Mouse (Mus musculus): ENCODE measurements around the gene Foxg1. TPM values are rescaled to one million over a fixed set of nuclear protein-coding genes. Genes with fewer than 3 reads are reported as not detected.

Gene Foxg1
- polyA plus RNA-seq, 1 experiment: not detected

GRCm38 (mm10) chr12:49401119-49401795 is 18.8 kb downstream of the Foxg1 start:
- no peak for DNase-seq (ENCODE audit: low read depth in 1 of 2, low spot score in 2 of 2)
- no peaks in the 10 kb centered on the region for H3K4me1 ChIP-seq (ENCODE audit: control insufficient read depth, insufficient read depth, insufficient read length)
- 3% methylated on average over 67 of the region's 68 CpGs for WGBS
- H3K27ac ChIP-seq (ENCODE audit: insufficient read depth, low read length): no peak overlapping the region
- H3K4me3 ChIP-seq (ENCODE audit: extremely low read depth, insufficient read depth, insufficient read length): no peak overlapping the region
- TF ChIP-seq POLR2A (IDR thresholded peaks at IDR 0.05; ENCODE audit: low read depth, low read length) (no peak), CTCF (IDR thresholded peaks at IDR 0.05; ENCODE audit: extremely low read depth, insufficient read depth, insufficient read length, insufficient replicate concordance) (no peak)
- H3K36me3 ChIP-seq (ENCODE audit: control insufficient read depth, insufficient read depth, low read length): no peaks in the 10 kb centered on the region
- peaks cover 1% of the 10 kb centered on the region; the same call in 1 of the 2 replicates for H3K27me3 ChIP-seq (ENCODE audit: control insufficient read depth, insufficient read depth, low read length)

- TF ChIP-seq CTCF (IDR thresholded peaks at IDR 0.05; ENCODE audit: extremely low read depth, insufficient read depth, insufficient read length, insufficient replicate concordance) (no peak), POLR2A (IDR thresholded peaks at IDR 0.05; ENCODE audit: low read depth, low read length) (no peak)
- Histone ChIP-seq H3K4me1 (ENCODE audit: control insufficient read depth, insufficient read depth, insufficient read length) (no peaks in the 10 kb centered on the region), H3K4me3 (ENCODE audit: extremely low read depth, insufficient read depth, insufficient read length) (no peak overlapping the region), H3K36me3 (ENCODE audit: control insufficient read depth, insufficient read depth, low read length) (no peaks in the 10 kb centered on the region), H3K27me3 (ENCODE audit: control insufficient read depth, insufficient read depth, low read length) (peaks cover 1% of the 10 kb centered on the region; the same call in 1 of the 2 replicates), H3K27ac (ENCODE audit: insufficient read depth, low read length) (no peak overlapping the region)
- DNase-seq (ENCODE audit: low read depth in 1 of 2, low spot score in 2 of 2): no peak
- under 1% methylated on average over 5 of the region's 5 CpGs for WGBS
Observed at GRCm38 (mm10) chr12:49401796-49402130, 19.3 kb downstream of the Foxg1 start.

- Histone ChIP-seq H3K4me3 (ENCODE audit: extremely low read depth, insufficient read depth, insufficient read length) (no peak overlapping the region), H3K27me3 (ENCODE audit: control insufficient read depth, insufficient read depth, low read length) (no peaks in the 10 kb centered on the region), H3K36me3 (ENCODE audit: control insufficient read depth, insufficient read depth, low read length) (no peaks in the 10 kb centered on the region), H3K4me1 (ENCODE audit: control insufficient read depth, insufficient read depth, insufficient read length) (no peaks in the 10 kb centered on the region), H3K27ac (ENCODE audit: insufficient read depth, low read length) (no peak overlapping the region)
- WGBS: 72% methylated on average over 2 of the region's 2 CpGs
- TF ChIP-seq POLR2A (IDR thresholded peaks at IDR 0.05; ENCODE audit: low read depth, low read length) (no peak), CTCF (IDR thresholded peaks at IDR 0.05; ENCODE audit: extremely low read depth, insufficient read depth, insufficient read length, insufficient replicate concordance) (no peak)
- no peak for DNase-seq (ENCODE audit: low read depth in 1 of 2, low spot score in 2 of 2)
Observed at GRCm38 (mm10) chr12:49409833-49410232, 27.4 kb downstream of the Foxg1 start.

- WGBS: 85% methylated on average over 3 of the region's 3 CpGs
- TF ChIP-seq CTCF (IDR thresholded peaks at IDR 0.05; ENCODE audit: extremely low read depth, insufficient read depth, insufficient read length, insufficient replicate concordance): no peak
- TF ChIP-seq POLR2A (IDR thresholded peaks at IDR 0.05; ENCODE audit: low read depth, low read length): no peak
- H3K36me3 ChIP-seq (ENCODE audit: control insufficient read depth, insufficient read depth, low read length): no peaks in the 10 kb centered on the region
- no peak overlapping the region for H3K27ac ChIP-seq (ENCODE audit: insufficient read depth, low read length)
- no peaks in the 10 kb centered on the region for H3K4me1 ChIP-seq (ENCODE audit: control insufficient read depth, insufficient read depth, insufficient read length)
- H3K27me3 ChIP-seq (ENCODE audit: control insufficient read depth, insufficient read depth, low read length): no peaks in the 10 kb centered on the region
- no peak overlapping the region for H3K4me3 ChIP-seq (ENCODE audit: extremely low read depth, insufficient read depth, insufficient read length)
- no peak for DNase-seq (ENCODE audit: low read depth in 1 of 2, low spot score in 2 of 2)
Observed at GRCm38 (mm10) chr12:49417963-49418362, 35.5 kb downstream of the Foxg1 start.

Other genes with a start within 250 kb of the Foxg1 start
- gene Gm43517, start 2.5 kb downstream of the Foxg1 start, polyA plus RNA-seq (2012; rRNA removed): not detected in 2 replicates

Data from spleen, adult 2 months (tissue).